Mouse (Mus musculus): Measurements from ENCODE around the gene Ctnnbl1.

DNA sequence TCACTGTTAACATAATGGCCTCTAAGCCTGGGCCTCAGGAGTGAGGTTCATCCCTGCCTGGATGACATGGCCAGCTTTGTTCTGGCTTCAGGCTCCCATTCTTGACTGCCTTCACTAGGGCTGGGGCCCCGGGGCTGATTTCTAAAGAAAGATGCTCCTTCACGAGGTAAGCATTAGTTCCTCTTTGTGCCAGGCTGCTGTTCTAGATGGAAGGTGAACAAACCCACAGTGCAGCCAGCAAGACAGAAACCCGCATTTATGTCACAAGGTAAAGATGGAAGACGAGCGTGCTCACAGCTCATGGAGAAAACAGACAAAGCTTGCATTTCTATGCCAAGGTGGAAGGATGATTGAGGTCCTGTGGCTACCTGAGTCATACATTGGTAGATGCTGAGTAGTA is 108.6 kb downstream of the Ctnnbl1 start:
- TF ChIP-seq CTCF (IDR thresholded peaks at IDR 0.05) = no peak
- TF ChIP-seq POLR2A (IDR thresholded peaks at IDR 0.05; ENCODE audit: insufficient read depth, low read depth, low read length) = no peak
- TF ChIP-seq EP300 (IDR thresholded peaks at IDR 0.05; ENCODE audit: insufficient read depth, low read depth, low read length) = no peak

Measured in heart, adult 2 months (tissue).